Mouse (Mus musculus) bone marrow macrophage, adult 2 months (primary cell): ENCODE data around the gene Olfr154.

Experiments
- CTCF ChIP-seq: IDR thresholded peaks from 2 replicates; pipeline ENCODE4 v1.5.1; 2012; ENCODE audit warnings: low read depth, mild to moderate bottlenecking, low read length, moderate library complexity
- POLR2A ChIP-seq: IDR thresholded peaks from 2 replicates; pipeline ENCODE4 v1.6.1; 2012; ENCODE audit warnings: mild to moderate bottlenecking, low read depth, low read length, borderline replicate concordance

GRCm38 (mm10) chr2:85689131-85689530, 24.9 kb upstream of the Olfr154 start, which contains the start of gene Olfr1008:
- TF ChIP-seq POLR2A (no peak), CTCF (no peak)
